Mouse (Mus musculus) MEL (cell line): ENCODE data around the gene Pjvk. TPM values are rescaled to one million over a fixed set of nuclear protein-coding genes. Genes with fewer than 3 reads are reported as not detected.

Source experiments
- polyA plus RNA-seq, 2 experiments: library from polyadenylated mRNA; stranded (reverse) in 1 of 2; unstranded in 1 of 2; fragments of >175 nt in 1 of 2; fragments of >200 nt in 1 of 2; gene quantifications; 2 replicates each; pipeline versions ENCODE4 v1.2.1 to v1.2.4; 2012; ENCODE audit warnings: low replicate concordance in 2 of 2, low read depth in 1 of 2; ENCODE audit not compliant: insufficient read length in 2 of 2, insufficient read depth in 1 of 2, missing spikeins in 1 of 2
- total RNA-seq: library from RNA; depleted of rRNA; stranded (reverse); fragments of 300-350 nt; gene quantifications from 2 replicates; pipeline ENCODE4 v1.2.3, GENCODE M21; 2012; rRNA removed

The Pjvk gene
- total and polyA plus RNA-seq, 3 experiments = 0.07 TPM; not detected in 2

Other genes starting within 250 kb of the Pjvk start
- gene Osbpl6, start 242.0 kb upstream of the Pjvk start, total RNA-seq = not detected in 2 replicates
- gene Osbpl6, start 242.0 kb upstream of the Pjvk start, polyA plus RNA-seq = under 1 TPM in 1 of 2 experiments, not detected in 1; 0.04 TPM
- gene Prkra, start 461 bp upstream of the Pjvk start, total RNA-seq = 15.7 and 18.8 TPM in 2 replicates
- 10 to 100 TPM in 1 of 2 experiments, not detected in 1; 21.5 TPM for gene Prkra, start 461 bp upstream of the Pjvk start, polyA plus RNA-seq
- 0.98 and 1.8 TPM in 2 replicates for gene Fkbp7, start 24.6 kb downstream of the Pjvk start, total RNA-seq
- gene Fkbp7, start 24.6 kb downstream of the Pjvk start, polyA plus RNA-seq = 1 to 10 TPM in 1 of 2 experiments, not detected in 1; 1.1 TPM
- 15.1 and 20.5 TPM in 2 replicates for gene Plekha3, start 26.8 kb downstream of the Pjvk start, total RNA-seq
- gene Plekha3, start 26.8 kb downstream of the Pjvk start, polyA plus RNA-seq = 10 to 100 TPM in 1 of 2 experiments, not detected in 1; 23.4 TPM